Mouse (Mus musculus) liver, embryonic 15.5 days (tissue): ENCODE data around the gene 0610030E20Rik. TPM values are rescaled to one million over a fixed set of nuclear protein-coding genes. Genes with fewer than 3 reads are reported as not detected.

Experiments used
- ATAC-seq: fragments of 200-750 bp; cut with Nextera tagmentation; 2 replicates; pipeline ENCODE4 v1.8.0; 2017; ENCODE audit warnings: moderate number of reproducible peaks, mild to moderate bottlenecking, moderate library complexity; ENCODE audit not compliant: insufficient read depth
- H3K27ac ChIP-seq: fragments of 300-500 bp; sonication (generic); replicated peaks from 2 replicates; pipeline ENCODE4 v1.5.1; 2015; ENCODE audit warnings: mild to moderate bottlenecking, inconsistent platforms
- H3K27me3 ChIP-seq: fragments of 300-500 bp; sonication (generic); 2 replicates; pipeline ENCODE4 v1.6.1; 2015; ENCODE audit warnings: mild to moderate bottlenecking, inconsistent platforms
- H3K36me3 ChIP-seq: fragments of 300-500 bp; sonication (generic); replicated peaks from 2 replicates; pipeline ENCODE4 v1.6.1; 2015; ENCODE audit warnings: moderate library complexity, mild to moderate bottlenecking, inconsistent platforms
- H3K4me1 ChIP-seq: fragments of 300-500 bp; sonication (generic); replicated peaks from 2 replicates; pipeline ENCODE4 v1.6.1; 2015; ENCODE audit warnings: inconsistent platforms
- H3K4me2 ChIP-seq: fragments of 300-500 bp; sonication (generic); 2 replicates; pipeline ENCODE4 v1.6.1; 2015; ENCODE audit warnings: moderate library complexity, mild to moderate bottlenecking, inconsistent platforms
- H3K4me3 ChIP-seq: fragments of 300-500 bp; sonication (generic); replicated peaks from 2 replicates; pipeline ENCODE4 v1.5.1; 2015; ENCODE audit warnings: mild to moderate bottlenecking, inconsistent platforms
- H3K9ac ChIP-seq: fragments of 300-500 bp; sonication (generic); 2 replicates; pipeline ENCODE4 v1.6.1; 2015; ENCODE audit warnings: moderate library complexity, mild to moderate bottlenecking, inconsistent platforms
- H3K9me3 ChIP-seq: fragments of 300-500 bp; sonication (generic); replicated peaks from 2 replicates; pipeline ENCODE4 v1.6.1; 2016; ENCODE audit warnings: inconsistent platforms
- WGBS: fragments of 180-500 bp; shearing (Covaris S2); methylation state at CpG from one replicate; pipeline ENCODE4 v1.1.7; 2015; ENCODE audit warnings: mixed read lengths; ENCODE audit not compliant: insufficient replicate concordance; 5-methylcytosine and 5-hydroxymethylcytosine counted together
- polyA plus RNA-seq: library from polyadenylated mRNA; unstranded; fragments of >200 nt; fragmentation: Nextera tagmentation; extraction: Ambion mirVana; gene quantifications from 2 replicates; pipeline ENCODE4 v1.2.1, GENCODE M21; 2015

Gene 0610030E20Rik
- polyA plus RNA-seq, 1 experiment from 2014 or later = 11.6 TPM

GRCm38 (mm10) chr6:72399967-72400366, 52.9 kb downstream of the 0610030E20Rik start:
- 72% methylated on average over 2 of the region's 2 CpGs for WGBS
- peaks cover 37% of the 10 kb centered on the region for H3K4me1 ChIP-seq
- no peak overlapping the region for H3K4me2 ChIP-seq
- no peaks in the 10 kb centered on the region for H3K27me3 ChIP-seq
- no peak overlapping the region for H3K4me3 ChIP-seq
- H3K9ac ChIP-seq = no peak overlapping the region
- no peaks in the 10 kb centered on the region for H3K36me3 ChIP-seq
- ATAC-seq = no peak
- no peaks in the 10 kb centered on the region for H3K9me3 ChIP-seq
- H3K27ac ChIP-seq = no peak overlapping the region

GRCm38 (mm10) chr6:72401875-72402274, 54.8 kb downstream of the 0610030E20Rik start:
- Histone ChIP-seq H3K9me3 (no peaks in the 10 kb centered on the region), H3K36me3 (no peaks in the 10 kb centered on the region), H3K4me2 (no peak overlapping the region), H3K4me1 (peaks cover 26% of the 10 kb centered on the region), H3K4me3 (no peak overlapping the region), H3K27ac (0 out of 2 replicates have a peak overlapping the region, but pooled peaks have one; percentile 11), H3K27me3 (no peaks in the 10 kb centered on the region), H3K9ac (no peak overlapping the region)
- 13% methylated on average over 7 of the region's 7 CpGs for WGBS
- ATAC-seq = peak; percentile 21; the same call in 1 of the 2 replicates

Other genes starting within 250 kb of the 0610030E20Rik start
- gene St3gal5, start 249.7 kb upstream of the 0610030E20Rik start, polyA plus RNA-seq = 185 and 213 TPM in 2 replicates
- 0.88 and 0.96 TPM in 2 replicates for gene Atoh8, start 111.7 kb upstream of the 0610030E20Rik start, polyA plus RNA-seq
- gene Sftpb, start 42.7 kb upstream of the 0610030E20Rik start, polyA plus RNA-seq = not detected in 2 replicates
- gene Usp39, start 2.1 kb upstream of the 0610030E20Rik start, polyA plus RNA-seq = 37.3 and 38.7 TPM in 2 replicates
- 52.0 and 62.6 TPM in 2 replicates for gene Tmem150a, start 8.1 kb downstream of the 0610030E20Rik start, polyA plus RNA-seq
- 82.5 and 88.5 TPM in 2 replicates for gene Rnf181, start 19.6 kb downstream of the 0610030E20Rik start, polyA plus RNA-seq
- gene Vamp5, start 33.2 kb downstream of the 0610030E20Rik start, polyA plus RNA-seq = 66.2 and 67.1 TPM in 2 replicates
- 239 and 242 TPM in 2 replicates for gene Vamp8, start 43.4 kb downstream of the 0610030E20Rik start, polyA plus RNA-seq
- gene Ggcx, start 67.0 kb downstream of the 0610030E20Rik start, polyA plus RNA-seq = 27.5 and 29.8 TPM in 2 replicates
- 136 and 143 TPM in 2 replicates for gene Mat2a, start 92.2 kb downstream of the 0610030E20Rik start, polyA plus RNA-seq
- not detected in 2 replicates for gene Sh2d6, start 174.4 kb downstream of the 0610030E20Rik start, polyA plus RNA-seq
- gene Capg, start 197.1 kb downstream of the 0610030E20Rik start, polyA plus RNA-seq = 20.4 and 23.8 TPM in 2 replicates